Mouse (Mus musculus): Measurements from ENCODE around the gene Gzmc. TPM values are rescaled to one million over a fixed set of nuclear protein-coding genes. Genes with fewer than 3 reads are reported as not detected.
"Not testable (repeated sequence)": the region's sequence is repeated elsewhere in the genome, so short reads cannot be mapped to it uniquely, and the experiment has no call there.

Gene Gzmc
- not detected for polyA plus RNA-seq (2012; fragmentation: generic; extraction: Trizol)

DNA sequence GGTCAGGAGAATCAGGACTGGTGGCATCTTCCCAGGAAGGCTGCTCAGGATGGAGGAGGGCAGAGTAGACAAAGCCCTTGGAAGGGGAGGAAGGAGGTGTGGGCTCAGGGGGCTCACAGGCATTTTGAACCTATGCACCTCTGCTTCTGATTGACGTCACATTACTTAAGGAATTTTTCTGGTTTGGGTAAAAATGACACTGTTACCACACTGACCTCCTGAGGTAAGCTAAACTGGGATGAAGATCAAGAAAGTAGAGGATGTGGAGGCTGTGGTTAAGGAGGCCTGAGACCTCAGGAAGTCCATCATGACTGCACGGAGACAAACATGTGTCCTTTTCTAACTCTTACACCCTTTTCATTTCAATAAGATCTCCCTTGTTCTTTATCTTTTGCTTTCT, at the start of gene Gzmc:
TSS of gene Gzmc (minus strand) at position 101 of the 400 bp plus-strand sequence.
- H3K4me2 ChIP-seq (ENCODE audit: low read depth): no peak within 1 kb of the TSS
- no peaks in the 10 kb centered on the region for H3K36me3 ChIP-seq (ENCODE audit: control insufficient read depth, insufficient read depth)
- TF ChIP-seq CEBPB (IDR thresholded peaks at IDR 0.05; ENCODE audit: insufficient read depth, poor library complexity, severe bottlenecking): no peak
- no peak for TF ChIP-seq MAX (IDR thresholded peaks at IDR 0.05; ENCODE audit: low read depth)
- TF ChIP-seq REST (IDR thresholded peaks at IDR 0.05; ENCODE audit: insufficient read depth, insufficient read length): no peak
- TF ChIP-seq MYOG (IDR thresholded peaks at IDR 0.05; ENCODE audit: control insufficient read depth in 1 of 3, insufficient read depth in 1 of 3, insufficient read length in 2 of 3, low read depth in 2 of 3): no peak
- no peak within 1 kb of the TSS for H3K4me3 ChIP-seq
- no peaks in the 10 kb centered on the region for H3K27me3 ChIP-seq (ENCODE audit: control insufficient read depth, insufficient read depth, insufficient read length)
- H3ac ChIP-seq (ENCODE audit: control insufficient read depth, insufficient read length): no peak within 1 kb of the TSS
- no peaks in the 10 kb centered on the region for H3K79me2 ChIP-seq (ENCODE audit: control insufficient read depth, insufficient read depth)

DNA sequence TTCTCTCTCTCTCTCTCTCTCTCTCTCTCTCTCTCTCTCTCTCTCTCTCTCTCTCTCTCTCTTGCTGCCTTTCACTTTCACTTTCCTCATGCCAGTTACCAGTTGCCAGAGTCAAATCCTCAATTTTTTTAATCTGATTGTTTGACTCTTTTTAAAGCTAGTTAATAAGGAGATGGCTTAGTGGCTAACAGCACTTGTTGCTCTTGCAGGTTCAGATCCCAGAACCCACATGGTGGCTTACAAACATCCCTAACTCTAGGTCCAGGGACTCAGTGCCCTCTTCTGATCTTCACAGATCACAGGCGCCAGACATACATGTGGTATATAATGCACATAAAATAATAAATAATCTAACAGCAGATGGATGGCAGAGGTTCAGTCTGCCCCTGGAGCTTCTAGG, 49.4 kb upstream of the Gzmc start:
- Histone ChIP-seq H3K4me2 (ENCODE audit: low read depth) (no peak overlapping the region), H3ac (ENCODE audit: control insufficient read depth, insufficient read length) (no peak overlapping the region), H3K36me3 (ENCODE audit: control insufficient read depth, insufficient read depth) (no peaks in the 10 kb centered on the region), H3K4me3 (no peak overlapping the region), H3K79me2 (ENCODE audit: control insufficient read depth, insufficient read depth) (no peaks in the 10 kb centered on the region), H3K27me3 (ENCODE audit: control insufficient read depth, insufficient read depth, insufficient read length) (peaks cover 8% of the 10 kb centered on the region)
- TF ChIP-seq TCF12 (IDR thresholded peaks at IDR 0.05; ENCODE audit: insufficient read depth, poor library complexity, severe bottlenecking): no peak

DNA sequence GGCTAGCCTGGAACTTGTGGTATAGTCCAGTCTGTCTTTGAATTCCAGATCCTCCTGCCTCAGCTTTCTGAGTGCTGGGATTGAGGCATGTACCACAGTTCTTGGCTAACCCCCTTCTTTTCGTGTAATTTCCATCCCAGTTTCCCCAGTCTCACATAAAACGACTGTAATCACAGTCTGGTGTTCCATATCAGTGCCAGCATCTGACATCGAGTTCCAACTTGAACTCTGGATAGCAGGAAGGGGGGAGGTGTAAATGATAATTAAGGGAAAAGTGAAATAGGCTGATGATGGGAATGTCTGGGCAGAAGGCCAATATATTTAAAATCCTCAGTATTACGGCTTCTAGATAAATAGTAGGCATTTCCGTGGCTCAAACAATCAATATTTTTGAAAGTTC, 46.6 kb upstream of the Gzmc start:
- H3K4me3 ChIP-seq: no peak overlapping the region
- H3ac ChIP-seq (ENCODE audit: control insufficient read depth, insufficient read length): no peak overlapping the region
- H3K27me3 ChIP-seq (ENCODE audit: control insufficient read depth, insufficient read depth, insufficient read length): no peaks in the 10 kb centered on the region
- no peaks in the 10 kb centered on the region for H3K79me2 ChIP-seq (ENCODE audit: control insufficient read depth, insufficient read depth)
- no peak overlapping the region for H3K4me2 ChIP-seq (ENCODE audit: low read depth)
- TF ChIP-seq TCF3 (IDR thresholded peaks at IDR 0.05; ENCODE audit: insufficient read length, low read depth) (no peak), POLR2A (IDR thresholded peaks at IDR 0.05; ENCODE audit: insufficient read length, low read depth) (no peak), CEBPB (IDR thresholded peaks at IDR 0.05; ENCODE audit: insufficient read depth, poor library complexity, severe bottlenecking) (no peak), SRF (IDR thresholded peaks at IDR 0.05; ENCODE audit: control insufficient read depth, insufficient read length, low read depth) (no peak)
- H3K36me3 ChIP-seq (ENCODE audit: control insufficient read depth, insufficient read depth): no peaks in the 10 kb centered on the region

DNA sequence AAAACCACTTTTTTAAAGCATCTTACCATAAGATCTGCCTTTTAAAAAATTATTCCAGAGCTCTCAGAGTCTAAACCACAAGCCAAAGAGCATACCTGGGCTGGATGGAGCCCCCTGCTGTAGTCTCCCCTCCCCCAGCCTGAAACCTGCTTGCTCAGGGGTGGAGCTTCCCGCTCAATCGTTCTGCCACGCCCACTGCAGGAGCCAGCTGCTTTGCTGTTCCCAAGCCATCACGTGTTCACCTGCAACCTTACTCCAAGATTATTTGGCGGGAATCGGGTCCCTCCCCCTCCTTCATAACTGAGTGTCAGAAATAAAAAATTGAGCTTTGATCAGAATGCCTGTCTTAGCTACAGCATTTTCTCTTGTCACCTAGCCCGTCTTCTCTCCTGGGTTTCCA, 44.2 kb upstream of the Gzmc start:
- H3ac ChIP-seq (ENCODE audit: control insufficient read depth, insufficient read length); H3K79me2 ChIP-seq (ENCODE audit: control insufficient read depth, insufficient read depth); H3K4me2 ChIP-seq (ENCODE audit: low read depth); H3K36me3 ChIP-seq (ENCODE audit: control insufficient read depth, insufficient read depth); H3K4me3 ChIP-seq; H3K27me3 ChIP-seq (ENCODE audit: control insufficient read depth, insufficient read depth, insufficient read length): not testable (repeated sequence)

DNA sequence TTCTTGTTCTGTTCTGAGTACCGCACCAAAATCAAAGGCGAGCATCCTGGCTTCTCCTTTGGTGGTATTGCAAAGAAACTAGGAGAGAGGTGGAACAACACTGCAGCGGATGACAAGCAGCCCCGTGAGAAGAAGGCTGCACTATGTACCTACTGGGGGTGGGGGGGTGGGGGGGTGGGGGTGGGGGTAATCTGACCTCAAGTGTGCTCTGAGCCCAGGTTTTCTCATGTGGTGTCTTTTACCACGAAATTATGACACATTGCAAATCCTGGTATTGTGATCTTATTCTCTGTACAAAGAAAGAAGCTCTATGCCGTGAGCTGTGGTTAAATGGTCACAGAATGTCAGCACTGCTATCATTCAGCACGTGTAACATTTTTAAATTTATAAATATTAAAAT, 41.6 kb upstream of the Gzmc start:
- H3K27me3 ChIP-seq (ENCODE audit: control insufficient read depth, insufficient read depth, insufficient read length); H3K79me2 ChIP-seq (ENCODE audit: control insufficient read depth, insufficient read depth); H3ac ChIP-seq (ENCODE audit: control insufficient read depth, insufficient read length); H3K4me2 ChIP-seq (ENCODE audit: low read depth); H3K36me3 ChIP-seq (ENCODE audit: control insufficient read depth, insufficient read depth); H3K4me3 ChIP-seq: not testable (repeated sequence)

DNA sequence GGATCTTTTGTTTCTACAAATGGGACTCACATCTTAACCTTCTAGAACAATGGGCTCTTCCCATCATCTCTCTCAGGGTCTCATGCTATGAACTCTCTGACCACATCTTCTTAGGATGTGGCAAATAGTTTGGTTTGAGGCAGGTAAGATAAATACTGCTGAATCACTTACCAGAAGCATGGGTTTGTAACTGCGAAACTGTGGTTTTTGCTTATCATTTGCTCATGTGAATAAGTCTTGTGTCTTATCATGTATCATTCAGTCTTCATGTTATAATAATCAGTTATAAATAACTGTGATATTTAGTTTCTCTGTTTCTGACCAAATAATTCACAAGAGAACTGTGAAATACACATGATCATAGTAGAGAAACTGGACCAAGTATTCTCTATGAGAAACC, 31.7 kb upstream of the Gzmc start:
- TF ChIP-seq TCF3 (IDR thresholded peaks at IDR 0.05; ENCODE audit: insufficient read length, low read depth): no peak
- no peaks in the 10 kb centered on the region for H3K79me2 ChIP-seq (ENCODE audit: control insufficient read depth, insufficient read depth)

DNA sequence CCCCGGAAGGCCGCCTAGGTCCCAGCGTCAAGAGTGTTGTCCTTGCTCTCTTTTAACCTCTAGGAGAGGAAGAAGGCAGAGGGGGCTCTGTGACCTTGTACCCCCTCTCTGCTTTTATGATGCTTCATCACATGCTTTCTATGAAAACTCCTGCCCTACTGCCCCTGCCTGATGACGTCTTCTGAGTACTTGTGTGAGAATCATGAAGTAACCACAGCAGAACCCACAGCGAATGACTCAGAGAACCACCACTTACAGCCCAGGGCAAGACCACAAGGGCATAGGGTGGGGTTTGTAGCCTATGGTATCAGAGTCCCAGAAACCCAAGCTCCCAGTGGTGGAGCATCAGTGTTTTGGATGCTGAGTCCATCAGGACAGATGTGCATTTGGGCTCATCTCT, 27.7 kb upstream of the Gzmc start, which contains the start of gene Gzmb:
TSS of gene Gzmb (minus strand) at position 108 of the 400 bp plus-strand sequence.
- no peaks in the 10 kb centered on the region for H3K36me3 ChIP-seq (ENCODE audit: control insufficient read depth, insufficient read depth)
- no peak within 1 kb of the TSS for H3ac ChIP-seq (ENCODE audit: control insufficient read depth, insufficient read length)
- no peaks in the 10 kb centered on the region for H3K79me2 ChIP-seq (ENCODE audit: control insufficient read depth, insufficient read depth)
- H3K4me3 ChIP-seq: no peak within 1 kb of the TSS
- H3K27me3 ChIP-seq (ENCODE audit: control insufficient read depth, insufficient read depth, insufficient read length): no peaks in the 10 kb centered on the region
- no peak for TF ChIP-seq MYOG (IDR thresholded peaks at IDR 0.05; ENCODE audit: control insufficient read depth in 1 of 3, insufficient read depth in 1 of 3, insufficient read length in 2 of 3, low read depth in 2 of 3)
- TF ChIP-seq TCF3 (IDR thresholded peaks at IDR 0.05; ENCODE audit: insufficient read length, low read depth): no peak
- TF ChIP-seq TCF12 (IDR thresholded peaks at IDR 0.05; ENCODE audit: insufficient read depth, poor library complexity, severe bottlenecking): no peak
- TF ChIP-seq REST (IDR thresholded peaks at IDR 0.05; ENCODE audit: insufficient read depth, insufficient read length): no peak
- no peak for TF ChIP-seq POLR2AphosphoS2 (IDR thresholded peaks at IDR 0.05; ENCODE audit: insufficient read length, low read depth)
- no peak for TF ChIP-seq SRF (IDR thresholded peaks at IDR 0.05; ENCODE audit: control insufficient read depth, insufficient read length, low read depth)
- no peak for TF ChIP-seq POLR2A (IDR thresholded peaks at IDR 0.05; ENCODE audit: insufficient read length, low read depth)
- TF ChIP-seq E2F4 (IDR thresholded peaks at IDR 0.05; ENCODE audit: insufficient read depth): no peak
- no peak for TF ChIP-seq MAX (IDR thresholded peaks at IDR 0.05; ENCODE audit: low read depth)
- TF ChIP-seq MYOD1 (IDR thresholded peaks at IDR 0.05; ENCODE audit: control insufficient read depth in 1 of 3, insufficient read length in 2 of 3, low read depth in 2 of 3): no peak
- no peak for TF ChIP-seq CEBPB (IDR thresholded peaks at IDR 0.05; ENCODE audit: insufficient read depth, poor library complexity, severe bottlenecking)
- no peak for TF ChIP-seq USF1 (IDR thresholded peaks at IDR 0.05; ENCODE audit: low read depth)
- no peak within 1 kb of the TSS for H3K4me2 ChIP-seq (ENCODE audit: low read depth)

More for the DNA sequence above, 31.7 kb upstream of the Gzmc start:
- Histone ChIP-seq H3K27me3 (ENCODE audit: control insufficient read depth, insufficient read depth, insufficient read length) (no peaks in the 10 kb centered on the region), H3K4me2 (ENCODE audit: low read depth) (no peak overlapping the region), H3K36me3 (ENCODE audit: control insufficient read depth, insufficient read depth) (no peaks in the 10 kb centered on the region), H3K4me3 (no peak overlapping the region), H3ac (ENCODE audit: control insufficient read depth, insufficient read length) (no peak overlapping the region)

Measured in myocyte (in vitro differentiated cells).